In the genomic region with DNA sequence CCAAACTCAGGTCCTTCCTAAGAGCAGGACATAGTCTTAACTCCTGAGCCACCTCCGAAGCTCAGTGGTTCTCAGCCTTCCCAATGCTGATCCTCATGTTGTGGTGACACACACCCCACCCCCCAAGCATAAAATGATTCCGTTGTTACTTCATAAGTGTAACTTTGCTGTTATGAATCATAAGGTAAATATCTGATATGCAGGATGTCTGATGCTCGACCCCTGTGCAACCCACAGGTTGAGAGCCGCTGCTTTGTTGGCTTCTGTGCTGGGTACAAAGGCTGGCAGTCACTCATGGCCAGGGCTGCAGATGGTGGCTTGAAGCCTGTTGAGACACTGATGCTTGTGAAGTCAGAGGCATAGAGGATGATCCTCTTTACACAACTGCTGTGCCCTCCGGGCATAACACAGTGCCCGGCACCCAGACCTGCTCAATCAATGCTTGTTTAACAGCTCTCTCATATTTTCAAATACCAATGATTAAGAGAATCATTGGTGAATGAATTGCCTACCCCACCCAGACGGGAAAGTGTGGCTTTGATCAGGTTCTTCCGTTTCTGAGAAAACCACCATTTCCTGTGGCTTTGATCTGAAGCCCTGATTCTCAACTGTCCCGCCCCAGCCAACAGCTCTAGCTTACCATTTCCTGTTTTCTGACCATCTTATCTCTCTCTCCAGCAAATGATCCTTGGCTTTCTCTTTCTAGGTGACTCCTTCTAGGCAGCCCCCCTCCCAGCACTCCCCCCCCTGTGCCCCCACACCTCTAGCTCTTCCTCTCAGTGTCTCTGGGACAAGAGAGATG, we compare ENCODE assay signal across 15 mouse cellular contexts. TPM values are rescaled to one million over a fixed set of nuclear protein-coding genes. Genes with fewer than 3 reads are reported as not detected.
DNase-seq lines count a peak whose midpoint lies in the region; ATAC-seq and TF ChIP-seq lines count a peak whose summit lies in the region.
"Had no signal": no experiment of that assay in that cellular context is flagged by ENCODE, and none has a peak within 500 bp of the region (broad histone marks: within the 10 kb centered on the region; RNA-seq: fewer than 3 reads in every experiment).

No protein-coding gene starts in this region.

- WGBS in small intestine, adult 2 months: 27% methylated on average over 9 of the region's 9 CpGs
- WGBS in kidney, embryonic 14.5 days: 60% methylated on average over 9 of the region's 9 CpGs

- H3K27me3 ChIP-seq in small intestine, adult 2 months (ENCODE audit: control insufficient read depth, insufficient read depth, low read length): no peaks in the 10 kb centered on the region
- H3K27me3 ChIP-seq in kidney, embryonic 14.5 days (ENCODE audit: control insufficient read depth, insufficient read depth, low read length): no peaks in the 10 kb centered on the region
- H3K27me3 ChIP-seq: embryonic facial prominence, embryonic 15.5 days; hindbrain, embryonic 12.5 days had no signal

- DNase-seq in 3134 (ENCODE audit: extremely low read depth, insufficient read length, low spot score): peak; percentile 54
- DNase-seq in CD4-positive, CD25-positive, alpha-beta regulatory T cell, adult 2 months (ENCODE audit: low read depth, low spot score): peak; percentile 88
- DNase-seq in adrenal gland, postnatal 14 days: no peak
- no peak for DNase-seq in adrenal gland, adult 2 months
- no peak for DNase-seq in cerebellum, adult 18-20 months
- DNase-seq: cerebellum, adult 9-11 months; kidney, postnatal 25 days; retina, postnatal 1 day had no signal

- H3K4me2 ChIP-seq in kidney, embryonic 14.5 days (replicated peaks; ENCODE audit: low read depth, low read length): no peak overlapping the region
- H3K4me2 ChIP-seq: embryonic facial prominence, embryonic 15.5 days; hindbrain, embryonic 12.5 days; liver, embryonic 11.5 days had no signal

- H3K9ac ChIP-seq in kidney, embryonic 14.5 days (ENCODE audit: low read depth, low read length): no peak overlapping the region
- H3K9ac ChIP-seq: embryonic facial prominence, embryonic 15.5 days; hindbrain, embryonic 12.5 days had no signal

- TF ChIP-seq POLR2A in small intestine, adult 2 months (IDR thresholded peaks at IDR 0.05; ENCODE audit: low read depth, low read length): no peak

- H3K4me3 ChIP-seq in small intestine, adult 2 months (ENCODE audit: low read depth, low read length): no peak overlapping the region
- no peak overlapping the region for H3K4me3 ChIP-seq in kidney, embryonic 14.5 days (ENCODE audit: low read length)
- H3K4me3 ChIP-seq: embryonic facial prominence, embryonic 15.5 days; hindbrain, embryonic 12.5 days had no signal

- no peak for TF ChIP-seq CTCF in small intestine, adult 2 months (IDR thresholded peaks at IDR 0.05; ENCODE audit: extremely low read depth, insufficient read length, insufficient replicate concordance, low read depth, low read length)

- peak; percentile 60 for ATAC-seq in granulocyte monocyte progenitor cell, adult 5-6 weeks (replicated peaks; ENCODE audit: poor library complexity, severe bottlenecking)
- ATAC-seq in kidney, embryonic 14.5 days (ENCODE audit: low FRiP score, low TSS enrichment): no peak

- H3K27ac ChIP-seq in small intestine, adult 2 months (ENCODE audit: insufficient read depth, low read depth, low read length): peak overlapping the region; percentile 99
- no peak overlapping the region for H3K27ac ChIP-seq in kidney, embryonic 14.5 days (ENCODE audit: low read depth, low read length)
- H3K27ac ChIP-seq: embryonic facial prominence, embryonic 15.5 days; hindbrain, embryonic 12.5 days; macrophage had no signal

- peaks cover 42% of the 10 kb centered on the region; the same call in 1 of the 2 replicates for H3K4me1 ChIP-seq in small intestine, adult 2 months (ENCODE audit: control insufficient read depth, insufficient read depth, insufficient read length, low read length)
- peaks cover 14% of the 10 kb centered on the region for H3K4me1 ChIP-seq in kidney, embryonic 14.5 days (ENCODE audit: control insufficient read depth, insufficient read depth, low read length)
- H3K4me1 ChIP-seq: hindbrain, embryonic 12.5 days had no signal

- H3K36me3 ChIP-seq in small intestine, adult 2 months (ENCODE audit: control insufficient read depth, insufficient read depth, low read length): no peaks in the 10 kb centered on the region
- no peaks in the 10 kb centered on the region for H3K36me3 ChIP-seq in kidney, embryonic 14.5 days (ENCODE audit: control insufficient read depth, insufficient read depth, low read length)
- H3K36me3 ChIP-seq: embryonic facial prominence, embryonic 15.5 days; hindbrain, embryonic 12.5 days had no signal

- H3K9me3 ChIP-seq in kidney, embryonic 14.5 days (ENCODE audit: control insufficient read depth, low read length): no peaks in the 10 kb centered on the region
- H3K9me3 ChIP-seq: embryonic facial prominence, embryonic 15.5 days; hindbrain, embryonic 12.5 days had no signal

RNA-seq across cellular contexts. Expression of gene Tns4, which starts 15.7 kb away (rescaled TPM):
- 2.8 and 3.0 TPM in 2 replicates for total RNA-seq in granulocyte monocyte progenitor cell, adult 5-6 weeks (2014; fragmentation: Nextera tagmentation)
- total RNA-seq in granulocyte monocyte progenitor cell, adult 5-6 weeks (2017): 0.62 and 3.1 TPM in 2 replicates
- polyA plus RNA-seq in small intestine, adult 2 months (2012; rRNA removed): 4.8 and 47.8 TPM in 2 replicates
- 0.52 and 0.90 TPM in 2 replicates for total RNA-seq in adrenal gland, postnatal 14 days (2021)
- polyA plus RNA-seq in kidney, embryonic 14.5 days (2014; fragmentation: Nextera tagmentation; extraction: Ambion mirVana): 0.11 and 0.20 TPM in 2 replicates
- under 1 TPM; 0.31 to 0.58 TPM for total RNA-seq in adrenal gland, adult 2 months (2021)
- 0.45 and 1.5 TPM in 2 replicates for polyA plus RNA-seq in adrenal gland, adult 2 months (2012; rRNA removed)
- polyA plus RNA-seq: liver, embryonic 11.5 days had no signal

RNA-seq across cellular contexts. Expression of gene Ccr7, which starts 50.1 kb away (rescaled TPM):
- total RNA-seq in granulocyte monocyte progenitor cell, adult 5-6 weeks (2014; fragmentation: Nextera tagmentation): not detected in 2 replicates
- 0.34 TPM in 1 of 2 replicates, not detected in the other for total RNA-seq in granulocyte monocyte progenitor cell, adult 5-6 weeks (2017)
- 2.5 and 4.1 TPM in 2 replicates for polyA plus RNA-seq in small intestine, adult 2 months (2012; rRNA removed)
- total RNA-seq in adrenal gland, postnatal 14 days (2021): 0.48 and 10.5 TPM in 2 replicates
- 0.13 TPM in 1 of 2 replicates, not detected in the other for polyA plus RNA-seq in kidney, embryonic 14.5 days (2014; fragmentation: Nextera tagmentation; extraction: Ambion mirVana)
- total RNA-seq in adrenal gland, adult 2 months (2021): under 1 TPM in 1 of 2 experiments, not detected in 1; 0.14 TPM
- polyA plus RNA-seq in adrenal gland, adult 2 months (2012; rRNA removed): 0.50 and 0.86 TPM in 2 replicates

Comparison
In these comparisons a context has a peak if more than half of its experiments do, and no peak if none do; other contexts are left out.
1. DNase-seq: peak in 3134 (single experiment) and CD4-positive, CD25-positive, alpha-beta regulatory T cell, adult 2 months (single experiment); none in adrenal gland, postnatal 14 days (single experiment), adrenal gland, adult 2 months (single experiment) and cerebellum, adult 18-20 months (0 of 2).